Mouse (Mus musculus): ENCODE measurements around the gene Pgm2l1.
"Not testable (repeated sequence)": the region's sequence is repeated elsewhere in the genome, so short reads cannot be mapped to it uniquely, and the experiment has no call there.

Pgm2l1 gene

GRCm38 (mm10) chr7:100230646-100231045, 3.5 kb downstream of the Pgm2l1 start:
- no peak for DNase-seq

GRCm38 (mm10) chr7:100231661-100232060, 4.5 kb downstream of the Pgm2l1 start:
- DNase-seq = peak; percentile 17

- no peak for DNase-seq
Observed at GRCm38 (mm10) chr7:100233681-100234080, 6.5 kb downstream of the Pgm2l1 start.

- DNase-seq = peak; percentile 45
Observed at GRCm38 (mm10) chr7:100234264-100234885, 7.2 kb downstream of the Pgm2l1 start.

GRCm38 (mm10) chr7:100238271-100238670, 11.1 kb downstream of the Pgm2l1 start:
- no peak for DNase-seq

GRCm38 (mm10) chr7:100240601-100241000, 13.4 kb downstream of the Pgm2l1 start:
- DNase-seq = no peak

- DNase-seq = no peak
Observed at GRCm38 (mm10) chr7:100243007-100243406, 15.8 kb downstream of the Pgm2l1 start.

GRCm38 (mm10) chr7:100244225-100244624, 17.0 kb downstream of the Pgm2l1 start:
- DNase-seq = no peak

- no peak for DNase-seq
Observed at GRCm38 (mm10) chr7:100245176-100245575, 18.0 kb downstream of the Pgm2l1 start.

- no peak for DNase-seq
Observed at GRCm38 (mm10) chr7:100250667-100251066, 23.5 kb downstream of the Pgm2l1 start.

- no peak for DNase-seq
Observed at GRCm38 (mm10) chr7:100262350-100262749, 35.2 kb downstream of the Pgm2l1 start.

GRCm38 (mm10) chr7:100264934-100265333, 37.7 kb downstream of the Pgm2l1 start:
- DNase-seq = not testable (repeated sequence)

GRCm38 (mm10) chr7:100272369-100272768, 45.2 kb downstream of the Pgm2l1 start:
- no peak for DNase-seq

GRCm38 (mm10) chr7:100274507-100274906, 47.3 kb downstream of the Pgm2l1 start:
- DNase-seq = no peak

- no peak for DNase-seq
Observed at GRCm38 (mm10) chr7:100276397-100276796, 49.2 kb downstream of the Pgm2l1 start.

GRCm38 (mm10) chr7:100279803-100280202, 52.6 kb downstream of the Pgm2l1 start:
- peak; percentile 8 for DNase-seq

- DNase-seq = no peak
Observed at GRCm38 (mm10) chr7:100281596-100281995, 54.4 kb downstream of the Pgm2l1 start.

GRCm38 (mm10) chr7:100283298-100283697, 56.1 kb downstream of the Pgm2l1 start:
- DNase-seq = no peak

GRCm38 (mm10) chr7:100285383-100285782, 58.2 kb downstream of the Pgm2l1 start, which contains the start of gene P4ha3:
P4ha3 (plus strand) TSS chr7:100285520.
- DNase-seq = no peak

- no peak for DNase-seq
Observed at GRCm38 (mm10) chr7:100287748-100288578, 60.8 kb downstream of the Pgm2l1 start.

- DNase-seq = no peak
Observed at GRCm38 (mm10) chr7:100288622-100289021, 61.4 kb downstream of the Pgm2l1 start.

- no peak for DNase-seq
Observed at GRCm38 (mm10) chr7:100293546-100293945, 66.4 kb downstream of the Pgm2l1 start.

- DNase-seq = no peak
Observed at GRCm38 (mm10) chr7:100295745-100296144, 68.6 kb downstream of the Pgm2l1 start.

GRCm38 (mm10) chr7:100296699-100297098, 69.5 kb downstream of the Pgm2l1 start:
- DNase-seq = no peak
